Mouse (Mus musculus) induced T-regulatory cell, adult 2 months (primary cell): ENCODE data around the gene Peli2.
A peak's percentile ranks its signal among the peaks of the same experiment; 100 is the strongest.

ENCODE experiments used
- DNase-seq: peaks from one replicate; pipeline ENCODE4 v3.0.0-alpha.2; 2012; ENCODE audit warnings: low read depth

Gene Peli2

DNA sequence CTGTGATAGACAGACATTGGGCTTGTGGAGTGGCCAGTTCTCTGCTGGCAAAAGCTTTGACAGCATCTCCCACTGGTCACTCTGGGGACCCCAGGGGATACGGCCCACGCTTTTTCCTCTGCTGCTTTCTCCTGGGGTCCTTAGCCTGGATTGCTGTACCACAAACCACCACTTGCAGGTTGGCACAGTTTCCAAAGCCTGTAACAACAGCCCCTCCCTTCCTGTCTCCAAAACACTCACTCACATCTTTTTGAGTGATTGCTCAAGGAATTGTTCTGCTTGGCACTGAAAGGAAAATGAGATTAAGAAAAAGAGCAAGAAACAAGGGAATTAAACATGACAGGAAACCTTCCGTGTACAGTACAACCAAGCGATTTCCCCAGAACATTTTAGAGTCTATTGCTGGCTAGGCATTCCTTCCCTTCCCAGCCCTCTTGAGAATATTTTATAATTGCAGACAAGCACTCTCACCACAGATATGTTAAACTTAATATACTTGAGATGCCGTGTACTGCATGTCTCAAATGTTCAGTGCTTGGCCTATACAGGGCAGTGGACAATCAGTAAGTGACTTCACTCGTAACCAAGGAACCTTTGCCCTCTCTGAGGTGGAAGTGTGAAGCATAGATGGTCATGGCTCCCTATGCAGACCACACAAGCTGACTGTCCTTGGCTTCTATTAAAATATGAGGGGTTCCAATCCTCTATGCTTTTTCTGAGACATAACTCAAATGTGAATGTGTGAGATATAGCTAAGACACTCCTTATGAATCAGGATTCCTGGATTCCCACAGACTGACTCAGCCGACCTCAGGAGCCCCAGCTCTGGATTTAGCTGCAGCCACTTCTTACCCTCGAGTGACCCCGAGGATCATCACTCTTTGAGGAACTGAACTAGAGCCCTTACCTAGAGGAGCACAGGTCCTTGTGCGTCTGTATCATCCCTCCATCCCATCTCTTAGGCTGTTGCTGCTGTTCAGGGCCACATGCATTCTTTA, 169.3 kb downstream of the Peli2 start:
- no peak for DNase-seq

DNA sequence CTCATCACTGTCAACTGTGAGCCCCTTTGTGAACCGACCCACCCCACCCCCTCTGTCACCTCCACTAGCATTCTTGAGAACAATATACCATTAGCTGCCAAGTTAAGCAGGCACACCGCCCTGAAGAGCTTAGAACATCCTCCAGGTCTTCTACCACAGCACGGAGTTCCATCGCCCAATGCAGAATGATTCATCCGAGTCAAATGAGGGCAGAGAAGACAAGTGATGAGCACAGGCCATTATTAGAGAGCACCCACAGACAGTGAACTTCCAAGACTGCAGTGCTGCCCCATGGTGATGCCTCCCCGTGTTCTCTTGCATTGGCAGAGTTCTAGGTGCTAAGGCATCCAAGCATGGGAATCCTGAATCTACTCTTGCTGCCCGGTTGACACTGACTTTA, 172.9 kb downstream of the Peli2 start:
- no peak for DNase-seq

DNA sequence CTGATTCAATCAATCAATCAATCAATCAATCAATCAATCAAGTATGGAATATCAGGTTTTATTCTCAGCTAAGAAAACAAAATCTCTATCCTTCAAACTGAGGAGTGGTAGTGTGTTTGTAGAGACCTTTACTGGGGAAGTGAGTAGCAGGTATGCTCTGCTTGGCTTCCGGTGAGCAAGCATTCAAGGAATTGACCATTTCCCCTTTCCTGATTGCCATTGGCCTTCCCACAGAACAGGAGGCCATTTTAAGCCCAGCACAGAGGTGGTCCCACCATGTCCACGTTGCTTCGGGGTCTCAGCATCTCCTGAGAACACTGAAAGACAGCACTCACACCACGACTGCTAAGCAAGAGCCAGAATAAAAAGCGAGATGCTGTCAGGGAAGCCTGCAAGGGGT, 174.8 kb downstream of the Peli2 start:
- no peak for DNase-seq

DNA sequence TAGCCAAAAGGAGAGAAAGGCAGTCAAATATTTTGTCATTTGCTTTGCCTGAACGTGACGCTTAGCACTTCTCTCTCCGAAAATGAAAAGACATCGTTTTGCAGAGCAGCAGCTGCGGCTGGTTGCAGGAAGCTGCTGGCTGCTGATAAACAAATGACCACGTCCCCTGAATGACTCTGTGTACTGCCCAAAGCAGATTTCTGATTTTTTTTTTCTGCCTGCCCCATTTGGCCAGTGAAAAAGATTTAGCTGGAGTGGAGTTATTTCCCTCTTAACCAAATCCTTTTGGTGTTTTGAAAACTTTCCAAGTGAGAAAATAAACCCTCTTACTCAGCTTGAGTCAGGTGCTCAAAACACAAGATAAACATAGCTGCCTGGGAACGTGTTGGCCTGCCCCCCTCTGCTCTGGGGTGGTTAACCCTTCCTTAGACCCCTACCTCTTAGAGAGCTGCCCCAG, 175.2 kb downstream of the Peli2 start:
- DNase-seq, result no peak

DNA sequence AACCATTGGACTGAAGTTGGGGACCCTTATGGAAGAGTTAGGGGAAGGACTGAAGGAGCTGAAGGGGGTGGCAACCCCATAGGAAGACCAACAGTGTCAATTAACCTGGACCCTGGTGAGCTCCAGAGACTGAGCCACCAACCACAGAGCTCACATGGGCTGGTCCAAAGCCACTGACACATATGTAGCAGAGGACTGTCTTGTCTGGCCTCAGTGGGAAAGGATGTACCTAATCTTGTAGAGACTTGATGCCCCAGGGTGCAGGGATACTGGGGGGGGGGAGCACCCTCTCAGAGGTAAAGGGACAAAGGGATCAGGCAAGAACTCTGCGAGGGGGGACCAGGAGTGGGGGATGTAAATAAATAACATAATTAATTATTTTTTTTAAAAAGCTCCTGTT, 176.2 kb downstream of the Peli2 start:
- no peak for DNase-seq

DNA sequence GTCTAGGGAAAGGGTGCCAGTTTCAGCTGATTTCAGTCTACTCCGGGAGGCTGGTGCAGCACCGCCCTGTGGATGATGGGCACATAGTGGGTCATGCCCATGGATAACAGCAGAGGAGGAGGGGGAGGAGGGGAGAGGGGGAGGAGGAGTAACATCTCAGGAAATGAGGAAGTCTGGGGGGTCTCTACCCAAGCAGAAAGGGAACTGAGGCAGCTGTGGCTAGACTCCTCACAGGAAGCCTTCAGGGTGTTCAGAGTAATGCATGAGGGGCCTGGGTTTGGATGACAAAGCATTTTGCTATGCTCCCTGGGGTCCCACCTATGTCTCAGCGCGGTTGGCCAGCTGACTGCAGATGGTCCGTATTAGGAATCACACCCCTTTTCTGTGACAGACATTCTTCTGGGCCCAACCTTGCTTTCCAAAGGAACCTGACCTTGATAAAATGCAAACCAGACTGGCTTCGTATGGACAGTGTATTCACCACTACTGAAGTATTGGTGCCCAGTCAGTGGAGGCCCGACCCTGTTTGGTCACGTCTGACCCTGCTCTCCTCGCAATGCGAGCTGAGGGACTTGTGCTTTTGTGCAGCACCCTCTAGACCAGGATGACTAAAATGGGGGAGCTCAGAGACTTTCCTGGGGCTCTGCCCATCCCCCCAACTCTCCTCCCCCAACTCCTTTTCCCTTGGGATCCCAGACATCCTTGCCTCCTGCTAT, 182.0 kb downstream of the Peli2 start:
- DNase-seq, result no peak

DNA sequence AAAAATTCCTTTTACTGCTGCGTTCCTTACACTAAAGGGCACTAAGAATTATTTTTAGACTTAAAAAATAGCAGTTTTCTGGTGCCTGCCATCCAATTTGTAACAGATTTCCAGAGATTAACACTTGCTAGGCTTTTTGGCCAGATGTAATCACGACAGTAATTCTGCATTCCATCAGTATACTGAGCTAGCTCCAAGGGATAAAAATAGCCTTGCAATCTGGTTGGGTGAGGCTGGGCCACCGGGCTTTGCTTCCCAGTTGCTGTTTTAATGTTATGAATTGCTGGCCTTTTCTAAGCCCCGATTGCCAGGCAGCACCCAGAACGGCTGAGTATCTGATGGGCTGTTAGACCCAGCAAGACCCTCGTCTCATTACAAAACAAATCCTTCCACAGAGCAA, 182.6 kb downstream of the Peli2 start:
- no peak for DNase-seq

DNA sequence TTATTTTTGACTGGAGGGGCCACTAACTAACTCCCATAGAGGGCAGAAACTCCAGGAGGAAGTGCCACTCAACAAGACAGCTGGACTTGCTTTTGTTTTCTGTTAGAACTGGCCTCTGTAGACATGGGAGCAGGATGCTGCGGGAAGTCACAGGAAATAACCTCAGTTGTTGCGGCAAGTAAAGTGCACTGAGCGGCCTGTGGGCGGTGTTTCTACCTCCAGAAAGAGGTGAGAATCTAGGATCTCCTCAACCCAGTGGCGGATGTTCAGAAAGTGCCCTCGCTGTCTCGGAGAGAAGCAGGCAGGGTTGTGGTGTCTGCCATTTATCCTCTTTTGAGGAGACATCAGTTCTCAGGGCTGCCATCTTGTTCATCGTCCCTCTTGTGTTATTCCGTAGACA, 183.2 kb downstream of the Peli2 start:
- DNase-seq, result peak; percentile 32

DNA sequence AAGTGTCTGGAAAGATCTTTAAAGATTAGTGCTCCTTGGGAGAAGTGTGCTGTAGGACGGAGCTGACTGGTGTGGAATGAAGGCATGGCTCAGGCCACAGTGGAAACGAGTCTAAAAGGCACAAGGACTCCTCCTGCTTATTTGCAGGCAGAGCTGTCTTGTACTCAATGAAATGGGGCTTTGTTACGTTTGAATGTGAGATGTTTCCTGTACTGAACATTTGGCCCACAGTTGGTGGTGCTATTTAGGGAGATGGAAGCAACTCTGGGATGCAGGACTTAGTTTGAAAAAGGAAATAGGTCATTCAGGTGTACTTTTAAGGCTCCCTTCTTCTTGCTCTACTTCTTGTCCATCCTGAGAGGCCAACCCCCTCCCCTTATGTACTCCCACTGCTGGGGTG, 192.6 kb downstream of the Peli2 start:
- DNase-seq, result no peak

DNA sequence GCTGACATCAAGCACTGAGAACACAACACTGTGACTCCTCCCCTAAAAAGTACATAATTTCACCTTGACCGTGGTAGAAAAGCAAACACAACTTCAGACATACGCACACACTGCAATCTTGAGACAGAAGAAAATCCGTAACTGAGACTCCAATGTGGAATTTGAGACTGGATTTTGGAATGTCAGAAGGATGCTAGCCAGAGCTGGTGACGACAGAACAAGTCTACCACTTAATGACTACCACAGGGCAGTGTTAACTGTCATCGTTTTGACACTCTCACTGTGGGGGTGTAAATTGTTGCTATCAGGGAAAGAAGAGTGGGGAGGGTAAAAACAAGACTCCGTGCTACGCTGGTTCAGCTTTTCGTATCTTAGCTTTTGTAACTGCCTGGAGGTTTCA, 195.8 kb downstream of the Peli2 start:
- no peak for DNase-seq

DNA sequence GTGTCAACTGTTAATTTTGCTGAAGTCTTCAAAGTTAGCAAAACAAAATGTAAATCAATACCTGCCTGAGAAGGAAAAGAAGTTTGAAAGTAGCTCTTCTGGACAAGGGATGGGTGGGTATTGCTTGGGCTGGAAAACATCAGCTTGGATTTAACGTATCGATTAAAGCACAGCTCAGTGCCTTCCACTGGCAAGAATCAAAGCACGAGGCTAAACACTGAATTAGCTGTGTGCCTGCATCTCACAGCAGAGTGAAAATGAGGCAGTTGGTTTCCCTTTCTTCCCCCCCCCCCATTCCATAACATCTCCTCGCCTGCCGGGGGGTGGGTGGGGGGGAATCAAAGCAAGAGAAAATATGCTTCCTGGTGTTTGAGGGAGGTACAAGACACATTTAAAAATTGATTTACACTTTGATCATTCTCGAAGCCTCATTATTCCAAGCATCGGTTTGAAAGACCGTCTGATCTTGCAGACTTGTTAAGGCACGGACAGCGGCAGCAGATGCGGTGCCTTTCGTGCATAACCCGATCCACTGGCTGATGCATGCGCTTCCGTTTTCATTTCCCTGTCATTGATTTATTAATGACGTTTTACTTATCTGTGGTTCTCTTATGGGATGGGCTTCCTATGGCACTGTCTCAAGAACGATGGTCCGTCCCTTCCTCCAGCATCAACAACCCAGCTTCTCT, 203.3 kb downstream of the Peli2 start:
- DNase-seq, result no peak

DNA sequence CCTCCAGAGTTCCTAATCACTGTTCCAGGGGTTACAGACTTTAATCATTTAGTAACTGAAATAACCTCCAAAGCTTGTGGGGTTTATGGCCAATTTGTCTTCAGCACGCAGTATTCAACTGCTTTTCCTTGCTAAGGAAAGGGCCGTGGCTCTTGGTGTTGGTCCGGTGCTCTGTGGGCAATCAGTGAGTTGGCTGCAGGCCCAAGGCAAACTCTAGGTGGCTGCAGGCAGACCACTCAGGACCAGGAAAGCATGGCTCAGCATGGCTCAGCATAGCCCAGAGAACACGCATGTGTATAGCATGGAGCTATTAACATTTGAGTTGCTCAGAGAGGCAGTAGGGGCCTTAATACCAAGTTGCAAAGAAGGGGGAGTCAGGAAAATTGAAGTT, 203.8 kb downstream of the Peli2 start:
- DNase-seq, result no peak

DNA sequence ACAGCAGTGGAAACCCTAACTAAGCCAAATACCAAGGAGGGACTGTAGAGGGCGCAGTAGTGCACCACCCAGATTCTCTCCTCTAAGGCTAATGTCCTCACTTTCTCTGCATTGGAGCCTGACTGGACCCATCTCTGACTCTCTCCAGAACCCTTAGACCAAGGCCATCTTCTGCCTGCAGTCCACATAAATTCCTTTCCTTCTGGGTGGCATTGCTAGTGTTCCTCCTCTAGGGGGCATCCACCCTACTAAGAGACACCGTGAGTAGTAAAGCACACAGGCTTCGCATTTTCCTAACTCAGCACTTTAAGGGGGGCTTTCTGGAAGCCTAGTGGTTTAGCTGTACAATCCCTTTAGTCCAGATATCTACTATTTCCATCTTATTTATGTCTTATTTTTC, 207.1 kb downstream of the Peli2 start:
- DNase-seq, result peak; percentile 6

DNA sequence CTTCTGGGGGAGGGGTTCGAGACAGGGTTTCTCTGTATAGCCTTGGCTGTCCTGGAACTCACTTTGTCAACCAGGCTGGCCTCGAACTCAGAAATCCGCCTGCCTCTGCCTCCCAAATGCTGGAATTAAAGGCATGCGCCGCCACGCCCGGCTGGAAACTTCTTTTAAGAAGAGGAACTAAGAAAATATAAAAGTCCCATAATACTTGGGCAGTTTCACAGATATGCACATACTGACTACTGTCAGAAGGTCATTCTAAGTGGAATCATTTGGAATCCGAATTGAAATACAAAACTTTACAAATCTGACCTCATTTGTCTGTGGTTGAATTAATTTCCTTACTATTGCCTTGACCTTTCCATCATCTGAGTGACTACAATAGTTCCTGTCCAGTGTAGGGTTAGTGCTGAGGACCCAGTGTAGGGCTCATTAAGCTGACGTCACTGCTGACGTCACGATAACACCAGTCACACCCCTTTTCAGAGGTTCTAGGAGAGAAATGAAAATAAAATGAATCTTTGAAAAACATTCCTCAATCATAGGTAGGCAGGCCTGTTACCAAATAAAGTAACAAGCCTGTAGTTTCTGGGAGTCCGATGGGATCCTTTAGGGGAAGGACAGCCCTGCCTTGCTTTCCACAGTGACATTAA, 209.2 kb downstream of the Peli2 start:
- no peak for DNase-seq
